Mouse (Mus musculus) spleen, postnatal 36 days (tissue): ENCODE data around the gene Ints4.
"Not testable (repeated sequence)": the region's sequence is repeated elsewhere in the genome, so short reads cannot be mapped to it uniquely, and the experiment has no call there.

Source experiments
- DNase-seq, 2 experiments: peaks; one replicate each; pipeline ENCODE4 v3.0.0; 2022; ENCODE audit warnings: low spot score in 2 of 2, mixed read lengths in 1 of 2

Ints4 gene

GRCm38 (mm10) chr7:97480821-97481339, at the start of gene Ints4:
Ints4 (plus strand) TSS chr7:97480956.
- DNase-seq = peak; percentile 90 to 91

- not testable (repeated sequence) for DNase-seq
Measured at GRCm38 (mm10) chr7:97433517-97433916, 47.2 kb upstream of the Ints4 start.

GRCm38 (mm10) chr7:97434517-97434916, 46.2 kb upstream of the Ints4 start:
- no peak for DNase-seq

- no peak for DNase-seq
Measured at GRCm38 (mm10) chr7:97438986-97439385, 41.8 kb upstream of the Ints4 start.

- peak in 1 of 2 experiments; percentile 17 for DNase-seq
Measured at GRCm38 (mm10) chr7:97446171-97446925, 34.4 kb upstream of the Ints4 start.

GRCm38 (mm10) chr7:97447050-97447531, 33.7 kb upstream of the Ints4 start:
- no peak for DNase-seq

GRCm38 (mm10) chr7:97451023-97451422, 29.7 kb upstream of the Ints4 start, which contains the start of gene Kctd14:
Kctd14 (plus strand) TSS chr7:97451323.
- DNase-seq = not testable (repeated sequence)

GRCm38 (mm10) chr7:97452196-97452595, 28.6 kb upstream of the Ints4 start:
- DNase-seq = no peak

GRCm38 (mm10) chr7:97453141-97453921, 27.4 kb upstream of the Ints4 start:
- peak; percentile 55 to 73 for DNase-seq

- DNase-seq = no peak
Measured at GRCm38 (mm10) chr7:97454795-97455194, 26.0 kb upstream of the Ints4 start.

- DNase-seq = peak; percentile 36 to 51
Measured at GRCm38 (mm10) chr7:97455577-97455976, 25.2 kb upstream of the Ints4 start.

- no peak for DNase-seq
Measured at GRCm38 (mm10) chr7:97473001-97473400, 7.8 kb upstream of the Ints4 start.

- DNase-seq = no peak
Measured at GRCm38 (mm10) chr7:97479349-97479748, 1.4 kb upstream of the Ints4 start.

- DNase-seq = no peak
Measured at GRCm38 (mm10) chr7:97480290-97480689, 466 bp upstream of the Ints4 start.

GRCm38 (mm10) chr7:97483378-97483777, 2.6 kb downstream of the Ints4 start:
- no peak for DNase-seq

- no peak for DNase-seq
Measured at GRCm38 (mm10) chr7:97491157-97491556, 10.4 kb downstream of the Ints4 start.

- DNase-seq = no peak
Measured at GRCm38 (mm10) chr7:97492420-97492819, 11.7 kb downstream of the Ints4 start.

GRCm38 (mm10) chr7:97495052-97495451, 14.3 kb downstream of the Ints4 start:
- DNase-seq = no peak

GRCm38 (mm10) chr7:97500555-97501209, 19.9 kb downstream of the Ints4 start:
- DNase-seq = no peak

GRCm38 (mm10) chr7:97514786-97515185, 34.0 kb downstream of the Ints4 start:
- no peak for DNase-seq

- DNase-seq = no peak
Measured at GRCm38 (mm10) chr7:97519935-97520334, 39.2 kb downstream of the Ints4 start.

- DNase-seq = no peak
Measured at GRCm38 (mm10) chr7:97535531-97535930, 54.8 kb downstream of the Ints4 start.
